Mouse (Mus musculus): ENCODE results near the gene Kptn.

Kptn gene

GRCm38 (mm10) chr7:16111284-16112090 lies 8.2 kb upstream of the Kptn start:
- in situ Hi-C loops (cut with MboI; ENCODE audit: low pct_unique_long_range_greater_than_20kb in 1 of 2, low sequenced_read_pairs in 2 of 2, unreplicated experiment in 1 of 2), result no loop called here

GRCm38 (mm10) chr7:16116418-16116817 lies 3.3 kb upstream of the Kptn start:
- in situ Hi-C loops (cut with MboI; ENCODE audit: low pct_unique_long_range_greater_than_20kb in 1 of 2, low sequenced_read_pairs in 2 of 2, unreplicated experiment in 1 of 2), result no loop called here

DNA sequence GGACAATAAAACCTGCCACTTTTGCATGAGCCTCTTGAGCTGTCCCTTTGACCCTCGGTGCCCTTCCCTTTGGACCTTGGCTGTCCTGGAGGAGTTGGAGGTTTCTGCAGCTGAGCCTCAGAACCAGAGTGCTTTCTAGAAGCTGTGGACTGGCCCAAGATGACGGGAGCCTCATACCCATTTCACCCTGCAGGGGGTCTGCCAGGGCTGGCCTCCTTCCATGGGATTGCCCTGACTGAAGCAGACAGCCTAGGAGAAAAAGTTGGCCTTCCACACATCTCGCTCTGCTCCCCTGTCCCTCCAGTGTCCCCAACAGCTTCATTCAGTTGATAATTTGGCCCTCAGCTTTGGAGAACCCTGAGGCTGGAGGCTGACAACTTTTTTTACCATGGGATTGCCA lies 2.6 kb upstream of the Kptn start:
- in situ Hi-C loops (cut with MboI; ENCODE audit: low pct_unique_long_range_greater_than_20kb in 1 of 2, low sequenced_read_pairs in 2 of 2, unreplicated experiment in 1 of 2), result no loop called here

DNA sequence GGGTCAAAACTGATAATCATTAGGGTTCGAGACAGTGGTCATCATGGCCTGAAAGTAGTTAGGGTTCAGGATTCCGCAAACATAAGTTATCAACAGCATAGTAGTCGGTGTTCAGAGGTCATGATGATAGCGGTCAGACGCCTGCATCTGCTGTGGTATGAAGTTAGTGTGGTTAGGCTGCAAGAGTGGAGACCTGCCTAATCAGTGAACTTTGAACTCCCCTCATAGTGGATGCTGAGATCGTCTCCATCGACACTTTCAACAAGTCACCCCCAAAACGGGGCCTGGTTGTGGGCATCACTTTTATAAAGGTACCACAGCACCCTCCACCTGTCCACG lies 536 bp downstream of the Kptn start:
- in situ Hi-C loops (cut with MboI; ENCODE audit: low pct_unique_long_range_greater_than_20kb in 1 of 2, low sequenced_read_pairs in 2 of 2, unreplicated experiment in 1 of 2), result no loop called here

DNA sequence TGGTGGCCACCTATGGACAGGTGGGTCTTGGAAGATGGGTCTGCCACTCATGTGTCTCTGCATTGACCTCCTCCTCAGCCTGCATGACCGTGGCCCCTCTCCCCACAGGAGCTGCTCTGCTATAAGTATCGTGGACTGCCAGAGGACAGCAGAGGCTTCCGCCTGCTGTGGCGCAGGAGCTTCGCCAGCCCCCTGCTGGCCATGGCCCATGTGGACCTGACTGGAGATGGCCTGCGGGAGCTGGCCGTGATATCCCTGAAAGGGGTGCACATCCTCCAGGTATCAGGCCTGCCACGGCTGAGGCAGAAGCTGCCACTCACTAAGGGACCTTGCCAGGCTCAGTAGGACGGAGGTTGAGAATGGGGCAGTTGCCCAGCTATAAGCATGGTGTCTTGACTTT lies 6.1 kb downstream of the Kptn start:
- in situ Hi-C loops (cut with MboI; ENCODE audit: low pct_unique_long_range_greater_than_20kb in 1 of 2, low sequenced_read_pairs in 2 of 2, unreplicated experiment in 1 of 2), result no loop called here

DNA sequence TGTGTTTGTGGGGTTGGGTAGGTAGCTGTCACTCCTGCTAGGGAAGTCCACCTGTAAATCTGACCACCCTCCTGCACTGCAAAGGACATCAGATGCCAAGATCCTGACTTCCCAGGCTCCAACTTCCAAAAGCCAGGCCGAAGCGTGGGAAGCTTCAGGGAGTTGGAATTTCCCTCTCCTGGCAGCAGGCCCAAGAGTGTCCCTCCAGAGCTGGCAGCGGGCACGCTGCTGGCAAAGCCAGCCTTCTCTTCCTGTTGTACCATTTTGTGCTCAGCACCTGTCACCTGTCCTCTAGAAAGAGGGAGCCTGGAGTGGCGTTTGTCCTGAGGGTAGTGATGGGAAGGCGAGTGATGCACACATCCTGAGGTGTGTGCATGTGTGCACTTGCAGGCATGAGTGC lies 8.6 kb downstream of the Kptn start:
- in situ Hi-C loops (cut with MboI; ENCODE audit: low pct_unique_long_range_greater_than_20kb in 1 of 2, low sequenced_read_pairs in 2 of 2, unreplicated experiment in 1 of 2), result no loop called here

DNA sequence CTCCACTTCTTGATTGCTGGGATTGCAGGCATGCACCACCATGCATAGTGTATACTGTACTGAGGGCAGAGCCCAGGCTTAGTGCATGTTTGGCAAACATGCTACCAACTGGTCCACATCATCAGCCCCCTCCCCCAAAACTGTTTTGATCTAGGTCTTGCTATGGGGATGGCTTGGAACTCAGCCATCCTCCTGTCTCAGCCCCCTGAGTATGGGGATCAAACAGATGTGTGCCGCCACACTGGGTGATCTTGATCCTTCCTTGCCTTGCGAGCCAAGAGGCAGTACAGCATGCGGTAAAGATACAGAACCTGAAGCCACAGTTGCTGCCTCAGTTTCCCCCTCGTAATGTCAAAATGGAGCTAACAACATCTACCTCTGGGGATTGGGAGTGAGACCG lies 9.2 kb downstream of the Kptn start:
- in situ Hi-C loops (cut with MboI; ENCODE audit: low pct_unique_long_range_greater_than_20kb in 1 of 2, low sequenced_read_pairs in 2 of 2, unreplicated experiment in 1 of 2), result no loop called here

DNA sequence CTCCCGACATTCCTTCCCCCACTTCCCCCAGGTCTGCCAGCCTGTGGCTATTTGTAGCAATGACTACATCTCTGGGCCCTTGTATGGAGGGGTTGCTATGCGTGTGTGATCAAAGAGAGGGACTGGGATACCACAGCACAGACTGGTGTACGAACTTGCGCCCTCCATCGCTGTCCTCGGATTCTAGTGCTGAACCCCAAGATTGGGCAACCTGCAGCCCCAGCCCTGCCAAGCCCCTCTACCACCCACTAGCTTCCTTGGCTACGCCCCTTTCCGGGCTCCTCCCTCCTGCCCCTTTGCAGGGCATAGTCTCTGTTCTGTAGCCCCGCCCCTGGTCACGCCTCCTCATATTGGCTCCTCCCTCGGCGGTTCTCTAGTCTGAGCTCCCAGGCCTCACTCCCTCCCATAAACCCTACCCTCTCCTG lies 9.7 kb downstream of the Kptn start, which contains the start of gene Slc8a2:
Gene Slc8a2, plus strand, starts transcription at position 406 of the 425 bp plus-strand sequence.
- in situ Hi-C loops (cut with MboI; ENCODE audit: low pct_unique_long_range_greater_than_20kb in 1 of 2, low sequenced_read_pairs in 2 of 2, unreplicated experiment in 1 of 2), result no loop called here

GRCm38 (mm10) chr7:16129846-16130691 lies 10.4 kb downstream of the Kptn start:
- in situ Hi-C loops (cut with MboI; ENCODE audit: low pct_unique_long_range_greater_than_20kb in 1 of 2, low sequenced_read_pairs in 2 of 2, unreplicated experiment in 1 of 2), result no loop called here

- in situ Hi-C loops (cut with MboI; ENCODE audit: low pct_unique_long_range_greater_than_20kb in 1 of 2, low sequenced_read_pairs in 2 of 2, unreplicated experiment in 1 of 2), result no loop called here
These were observed 11.4 kb downstream of the Kptn start for GRCm38 (mm10) chr7:16130956-16131634.

DNA sequence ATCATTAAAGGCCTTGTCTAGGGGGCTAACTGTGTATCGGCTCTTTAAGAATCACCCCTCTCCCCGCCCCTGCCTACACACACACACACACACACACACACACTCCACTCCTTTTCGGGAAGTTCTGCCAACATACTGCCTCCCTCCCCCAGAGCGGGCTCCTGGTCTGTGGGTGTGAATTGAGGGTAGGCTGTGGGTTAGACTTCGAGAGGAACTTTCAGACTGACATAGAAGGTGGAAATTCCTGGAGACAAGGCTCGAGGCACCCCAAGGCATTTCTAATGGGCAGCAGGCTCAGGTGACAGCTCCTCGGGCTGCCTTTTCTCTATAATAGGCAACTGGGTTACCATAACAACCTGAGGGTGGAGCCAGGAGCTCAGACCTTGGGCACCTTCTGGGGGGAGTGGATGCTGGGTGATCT lies 12.5 kb downstream of the Kptn start:
- in situ Hi-C loops (cut with MboI; ENCODE audit: low pct_unique_long_range_greater_than_20kb in 1 of 2, low sequenced_read_pairs in 2 of 2, unreplicated experiment in 1 of 2), result no loop called here

DNA sequence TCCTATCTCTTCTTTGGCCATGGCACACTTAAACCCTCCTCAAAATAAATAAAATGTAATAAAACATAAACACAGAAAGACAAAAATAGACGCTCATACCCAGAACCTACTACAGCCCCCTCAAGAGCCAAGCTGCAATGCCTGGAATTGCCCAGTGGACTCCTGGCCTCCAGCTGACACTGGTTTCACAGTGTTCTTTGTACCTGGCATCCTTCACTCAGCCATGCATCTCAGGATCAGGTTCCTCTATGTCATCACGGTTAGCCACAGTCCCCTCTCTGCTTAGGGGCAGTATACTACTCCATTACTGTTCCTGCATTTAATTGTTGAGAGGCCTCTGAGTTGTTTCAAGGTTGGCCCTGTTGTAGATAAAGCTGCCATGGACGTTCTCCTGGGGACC lies 13.2 kb downstream of the Kptn start:
- in situ Hi-C loops (cut with MboI; ENCODE audit: low pct_unique_long_range_greater_than_20kb in 1 of 2, low sequenced_read_pairs in 2 of 2, unreplicated experiment in 1 of 2), result no loop called here

GRCm38 (mm10) chr7:16133691-16134090 lies 14.0 kb downstream of the Kptn start:
- in situ Hi-C loops (cut with MboI; ENCODE audit: low pct_unique_long_range_greater_than_20kb in 1 of 2, low sequenced_read_pairs in 2 of 2, unreplicated experiment in 1 of 2), result no loop called here

GRCm38 (mm10) chr7:16134951-16135392 lies 15.3 kb downstream of the Kptn start:
- in situ Hi-C loops (cut with MboI; ENCODE audit: low pct_unique_long_range_greater_than_20kb in 1 of 2, low sequenced_read_pairs in 2 of 2, unreplicated experiment in 1 of 2), result no loop called here

DNA sequence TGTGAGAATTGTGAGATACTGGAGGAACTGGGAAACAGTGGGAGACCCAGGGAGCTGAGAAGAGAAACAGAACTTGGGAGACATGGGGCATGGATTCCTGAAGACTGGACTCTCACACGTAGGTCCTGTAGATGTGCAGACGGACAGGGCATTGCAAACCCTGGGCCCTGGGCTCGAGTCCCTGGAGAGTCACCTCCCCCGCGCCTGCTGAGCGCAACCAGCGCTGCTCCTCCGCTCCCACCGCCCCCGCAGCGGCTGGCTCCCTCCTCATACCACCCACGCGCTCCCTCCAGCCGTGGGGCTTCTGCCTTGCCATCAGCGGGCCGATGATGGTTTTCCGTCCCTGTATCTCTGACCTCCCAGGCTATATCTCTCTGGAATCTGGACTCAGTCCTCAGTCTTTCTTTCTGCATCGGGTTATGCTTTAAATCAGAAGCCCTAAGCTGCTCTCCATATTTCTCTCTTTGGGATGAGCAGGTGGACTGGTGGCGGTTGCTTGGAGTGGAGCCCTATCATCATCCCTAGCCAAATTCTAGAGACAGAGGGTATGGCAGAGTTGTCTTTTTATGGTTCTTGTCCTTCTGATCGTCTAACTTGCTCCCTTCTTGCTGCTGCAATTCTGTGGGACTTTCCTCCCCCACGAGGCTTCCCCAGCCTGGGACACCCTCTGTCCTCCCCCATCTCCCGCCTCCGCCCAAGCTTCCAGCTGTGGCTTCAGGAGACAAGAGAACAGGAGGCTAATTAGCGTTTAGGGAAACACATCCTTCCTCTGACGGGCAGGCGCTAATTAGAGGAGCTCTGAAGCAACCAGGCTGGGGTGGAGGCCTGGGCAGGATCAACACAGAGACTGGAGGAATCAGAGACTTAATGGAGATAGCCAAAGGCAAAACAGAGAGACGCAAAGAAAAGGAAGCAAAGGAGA lies 27.1 kb downstream of the Kptn start:
- in situ Hi-C loops (cut with MboI; ENCODE audit: low pct_unique_long_range_greater_than_20kb in 1 of 2, low sequenced_read_pairs in 2 of 2, unreplicated experiment in 1 of 2), result no loop called here

DNA sequence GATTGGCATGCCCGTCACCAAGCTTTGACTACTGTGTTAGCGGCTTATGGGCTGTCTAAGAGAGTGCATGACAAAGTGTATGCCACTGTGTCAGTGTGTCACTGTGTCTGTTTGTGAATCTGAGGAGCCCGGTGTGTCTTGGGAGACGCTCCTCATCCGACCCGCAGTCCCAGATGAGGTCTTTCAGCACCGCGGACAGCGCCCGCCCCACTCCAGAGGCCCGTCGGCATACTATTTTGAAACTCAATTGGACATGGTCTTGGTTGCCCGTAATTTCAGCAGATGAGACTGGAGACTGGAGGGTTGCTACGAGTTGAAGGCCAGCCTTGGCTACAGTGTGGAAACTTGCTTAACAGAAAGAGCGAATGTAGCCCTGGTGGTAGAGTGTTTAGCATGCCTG lies 27.9 kb downstream of the Kptn start:
- in situ Hi-C loops (cut with MboI; ENCODE audit: low pct_unique_long_range_greater_than_20kb in 1 of 2, low sequenced_read_pairs in 2 of 2, unreplicated experiment in 1 of 2), result no loop called here

- in situ Hi-C loops (cut with MboI; ENCODE audit: low pct_unique_long_range_greater_than_20kb in 1 of 2, low sequenced_read_pairs in 2 of 2, unreplicated experiment in 1 of 2), result no loop called here
These were observed 29.5 kb downstream of the Kptn start for GRCm38 (mm10) chr7:16149241-16149640.

Measured in mouse embryonic stem cell (cell line).